Mouse (Mus musculus) kidney, postnatal 0 days (tissue): ENCODE results near the gene Ager. TPM values are rescaled to one million over a fixed set of nuclear protein-coding genes. Genes with fewer than 3 reads are reported as not detected.

Experiments
- ATAC-seq: fragments of 200-750 bp; cut with Nextera tagmentation; replicated peaks from 2 replicates; pipeline ENCODE4 v1.8.0; 2017; ENCODE audit warnings: low read depth, moderate number of reproducible peaks, moderate TSS enrichment, moderate library complexity; ENCODE audit not compliant: low FRiP score
- DNase-seq: peaks from one replicate; pipeline ENCODE4 v3.0.0-alpha.2; 2016; ENCODE audit warnings: low spot score
- H3K27ac ChIP-seq: fragments of 300-500 bp; sonication (generic); 2 replicates; pipeline ENCODE4 v1.5.1; 2014; ENCODE audit warnings: mild to moderate bottlenecking
- H3K27me3 ChIP-seq: fragments of 300-500 bp; sonication (generic); 2 replicates; pipeline ENCODE4 v1.6.1; 2014; ENCODE audit warnings: low read length, mixed read lengths; ENCODE audit not compliant: insufficient read depth
- H3K36me3 ChIP-seq: fragments of 300-500 bp; sonication (generic); 2 replicates; pipeline ENCODE4 v1.6.1; 2014; ENCODE audit warnings: low read length, mixed read lengths; ENCODE audit not compliant: insufficient read depth
- H3K4me1 ChIP-seq: fragments of 300-500 bp; sonication (generic); replicated peaks from 2 replicates; pipeline ENCODE4 v1.6.1; 2014; ENCODE audit warnings: antibody characterized with exemption, low read length, mixed read lengths; ENCODE audit not compliant: insufficient read depth
- H3K4me2 ChIP-seq: fragments of 300-500 bp; sonication (generic); 2 replicates; pipeline ENCODE4 v1.6.1; 2014; ENCODE audit warnings: mild to moderate bottlenecking, low read length, moderate library complexity, mixed read lengths
- H3K4me3 ChIP-seq: fragments of 300-500 bp; sonication (generic); replicated peaks from 2 replicates; pipeline ENCODE4 v1.5.1; 2014; ENCODE audit warnings: low read depth, low read length
- H3K9ac ChIP-seq: fragments of 300-500 bp; sonication (generic); 2 replicates; pipeline ENCODE4 v1.6.1; 2014; ENCODE audit warnings: low read depth, low read length
- H3K9me3 ChIP-seq: fragments of 300-500 bp; sonication (generic); replicated peaks from 2 replicates; pipeline ENCODE4 v1.6.1; 2016; ENCODE audit warnings: low read length, inconsistent platforms, mixed read lengths
- CTCF ChIP-seq: IDR thresholded peaks from 2 replicates; pipeline ENCODE4 v1.5.1; 2016; ENCODE audit warnings: antibody characterized with exemption, low read depth, mild to moderate bottlenecking, moderate library complexity
- WGBS: fragments of 180-500 bp; shearing (Covaris S2); extraction: QIAGEN DNeasy Blood & Tissue Kit; methylation state at CpG from one replicate; pipeline ENCODE4 v1.1.7; 2014; 5-methylcytosine and 5-hydroxymethylcytosine counted together
- polyA plus RNA-seq: library from polyadenylated mRNA; unstranded; fragments of >200 nt; fragmentation: Nextera tagmentation; extraction: Ambion mirVana; gene quantifications from 2 replicates; pipeline ENCODE4 v1.2.1, GENCODE M21; 2015

The Ager gene
- polyA plus RNA-seq, 1 experiment from 2014 or later: 7.4 TPM

- peak overlapping the region; percentile 50 for H3K4me2 ChIP-seq
- H3K9ac ChIP-seq: peak overlapping the region; percentile 31
- H3K9me3 ChIP-seq: no peaks in the 10 kb centered on the region
- no peak overlapping the region for H3K27ac ChIP-seq
- WGBS: 3% methylated on average over 47 of the region's 48 CpGs
- H3K4me3 ChIP-seq: peak overlapping the region; percentile 23; the same call in 1 of the 2 replicates
- no peaks in the 10 kb centered on the region for H3K36me3 ChIP-seq
- no peak for ATAC-seq
- no peak for DNase-seq
- peaks cover 43% of the 10 kb centered on the region for H3K4me1 ChIP-seq
- no peak for TF ChIP-seq CTCF
- H3K27me3 ChIP-seq: 0 out of 2 replicates have a peak, but pooled peaks cover 9% of the 10 kb centered on the region
These were observed 33.2 kb downstream of the Ager start for GRCm38 (mm10) chr17:34630761-34631301.

GRCm38 (mm10) chr17:34631647-34632046 is 34.0 kb downstream of the Ager start:
- no peaks in the 10 kb centered on the region for H3K9me3 ChIP-seq
- no peak for TF ChIP-seq CTCF
- H3K36me3 ChIP-seq: no peaks in the 10 kb centered on the region
- peaks cover 37% of the 10 kb centered on the region for H3K4me1 ChIP-seq
- DNase-seq (no peak), ATAC-seq (no peak)
- H3K4me2 ChIP-seq: peak overlapping the region; percentile 61
- H3K9ac ChIP-seq: peak overlapping the region; percentile 38; the same call in 1 of the 2 replicates
- H3K27me3 ChIP-seq: 0 out of 2 replicates have a peak, but pooled peaks cover 9% of the 10 kb centered on the region
- H3K4me3 ChIP-seq: peak overlapping the region; percentile 26
- 12% methylated on average over 12 of the region's 12 CpGs for WGBS
- H3K27ac ChIP-seq: no peak overlapping the region

- H3K9ac ChIP-seq: peak overlapping the region; percentile 38; the same call in 1 of the 2 replicates
- ATAC-seq: peak; percentile 38
- H3K4me3 ChIP-seq: peak overlapping the region; percentile 26
- H3K4me1 ChIP-seq: peaks cover 37% of the 10 kb centered on the region
- 0 out of 2 replicates have a peak, but pooled peaks cover 9% of the 10 kb centered on the region for H3K27me3 ChIP-seq
- DNase-seq: peak; percentile 78
- H3K27ac ChIP-seq: no peak overlapping the region
- no peaks in the 10 kb centered on the region for H3K36me3 ChIP-seq
- H3K4me2 ChIP-seq: peak overlapping the region; percentile 61
- WGBS: 2% methylated on average over 26 of the region's 26 CpGs
- 0 out of 2 replicates have a peak, but pooled peaks have one; percentile 3 for TF ChIP-seq CTCF
- H3K9me3 ChIP-seq: no peaks in the 10 kb centered on the region
These were observed 34.6 kb downstream of the Ager start for GRCm38 (mm10) chr17:34632261-34632691.

- ATAC-seq (no peak), DNase-seq (no peak)
- no peak overlapping the region for H3K4me2 ChIP-seq
- WGBS: 68% methylated on average over 2 of the region's 2 CpGs
- H3K9me3 ChIP-seq: no peaks in the 10 kb centered on the region
- H3K27ac ChIP-seq: no peak overlapping the region
- no peak overlapping the region for H3K9ac ChIP-seq
- H3K27me3 ChIP-seq: 0 out of 2 replicates have a peak, but pooled peaks cover 6% of the 10 kb centered on the region
- H3K4me3 ChIP-seq: no peak overlapping the region
- H3K36me3 ChIP-seq: no peaks in the 10 kb centered on the region
- TF ChIP-seq CTCF: no peak
- H3K4me1 ChIP-seq: peaks cover 19% of the 10 kb centered on the region
These were observed 38.0 kb downstream of the Ager start for GRCm38 (mm10) chr17:34635671-34636070.

- peaks cover 11% of the 10 kb centered on the region; the same call in 1 of the 2 replicates for H3K4me1 ChIP-seq
- no peak overlapping the region for H3K4me2 ChIP-seq
- H3K4me3 ChIP-seq: no peak overlapping the region
- H3K27ac ChIP-seq: no peak overlapping the region
- ATAC-seq: no peak
- H3K9ac ChIP-seq: no peak overlapping the region
- H3K36me3 ChIP-seq: no peaks in the 10 kb centered on the region
- no peak for TF ChIP-seq CTCF
- no peak for DNase-seq
- H3K27me3 ChIP-seq: no peaks in the 10 kb centered on the region
- 71% methylated on average over 3 of the region's 3 CpGs for WGBS
- H3K9me3 ChIP-seq: no peaks in the 10 kb centered on the region
These were observed 39.8 kb downstream of the Ager start for GRCm38 (mm10) chr17:34637459-34637858.

- H3K36me3 ChIP-seq: no peaks in the 10 kb centered on the region
- no peaks in the 10 kb centered on the region for H3K27me3 ChIP-seq
- TF ChIP-seq CTCF: no peak
- no peak overlapping the region for H3K4me3 ChIP-seq
- no peak for DNase-seq
- ATAC-seq: no peak
- 73% methylated on average over 7 of the region's 7 CpGs for WGBS
- H3K4me2 ChIP-seq: no peak overlapping the region
- no peak overlapping the region for H3K9ac ChIP-seq
- no peak overlapping the region for H3K27ac ChIP-seq
- H3K9me3 ChIP-seq: no peaks in the 10 kb centered on the region
- peaks cover 9% of the 10 kb centered on the region; the same call in 1 of the 2 replicates for H3K4me1 ChIP-seq
These were observed 42.0 kb downstream of the Ager start for GRCm38 (mm10) chr17:34639461-34640255.
